Mouse (Mus musculus): Measurements from ENCODE around the gene Abcc4.

DNA sequence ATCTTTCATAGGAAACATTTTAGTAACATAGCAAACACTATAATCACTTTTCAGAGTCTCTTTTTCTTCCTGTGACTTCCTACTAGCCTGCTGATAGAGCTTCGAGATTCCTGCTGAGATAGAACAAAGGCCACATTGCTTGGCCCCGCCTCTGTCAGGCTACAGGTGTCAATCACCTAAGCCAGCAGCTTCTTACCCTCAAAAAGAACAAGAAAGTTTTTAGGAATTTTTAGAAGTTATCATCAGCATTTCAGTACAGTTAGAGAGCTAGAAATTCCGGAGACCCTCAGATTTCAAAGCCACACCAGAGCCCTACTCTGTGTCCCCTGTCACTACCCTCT, 84.6 kb downstream of the Abcc4 start:
- TF ChIP-seq CTCF (IDR thresholded peaks at IDR 0.05; ENCODE audit: borderline replicate concordance, insufficient read depth, low read depth, low read length): no peak
- no peak for TF ChIP-seq POLR2A (IDR thresholded peaks at IDR 0.05; ENCODE audit: borderline replicate concordance, insufficient read depth, low read length)

Measured in cerebellum, adult 2 months (tissue).